8 mouse cellular contexts compared by ENCODE assay signal in genomic region chr17:57062011-57062521, GRCm38 (mm10). TPM values are rescaled to one million over a fixed set of nuclear protein-coding genes. Genes with fewer than 3 reads are reported as not detected.
DNase-seq lines count a peak whose midpoint lies in the region; ATAC-seq and TF ChIP-seq lines count a peak whose summit lies in the region.

No protein-coding gene starts in this region.

- no peaks in the 10 kb centered on the region for H3K9me3 ChIP-seq in hindbrain, embryonic 14.5 days (ENCODE audit: control insufficient read depth, low read length)
- no peaks in the 10 kb centered on the region for H3K9me3 ChIP-seq in limb, embryonic 15.5 days

- H3K27ac ChIP-seq in bone marrow macrophage, adult 2 months (ENCODE audit: insufficient read depth, low read depth, low read length), result no peak overlapping the region
- no peak overlapping the region for H3K27ac ChIP-seq in hindbrain, embryonic 14.5 days
- H3K27ac ChIP-seq in limb, embryonic 15.5 days, result no peak overlapping the region

- H3K36me3 ChIP-seq in hindbrain, embryonic 14.5 days (replicated peaks; ENCODE audit: control insufficient read depth, insufficient read depth), result no peaks in the 10 kb centered on the region
- H3K36me3 ChIP-seq in limb, embryonic 15.5 days, result no peaks in the 10 kb centered on the region

- peak overlapping the region; percentile 55 for H3K4me2 ChIP-seq in hindbrain, embryonic 14.5 days (replicated peaks)
- H3K4me2 ChIP-seq in limb, embryonic 15.5 days, result peak overlapping the region; percentile 37

- H3K9ac ChIP-seq in hindbrain, embryonic 14.5 days, result 0 out of 2 replicates have a peak overlapping the region, but pooled peaks have one; percentile 0
- H3K9ac ChIP-seq in limb, embryonic 15.5 days, result 0 out of 2 replicates have a peak overlapping the region, but pooled peaks have one; percentile 5

- no peak for TF ChIP-seq CTCF in bone marrow macrophage, adult 2 months (IDR thresholded peaks at IDR 0.05; ENCODE audit: low read depth, low read length)

- no peak for TF ChIP-seq POLR2A in bone marrow macrophage, adult 2 months (IDR thresholded peaks at IDR 0.05; ENCODE audit: borderline replicate concordance, low read depth, low read length)

- WGBS in hindbrain, embryonic 14.5 days, result 1% methylated on average over 39 of the region's 39 CpGs
- 2% methylated on average over 39 of the region's 39 CpGs for WGBS in limb, embryonic 15.5 days

- peaks cover 7% of the 10 kb centered on the region for H3K4me1 ChIP-seq in bone marrow macrophage, adult 2 months (ENCODE audit: control insufficient read depth, insufficient read depth, low read length)
- peaks cover 18% of the 10 kb centered on the region for H3K4me1 ChIP-seq in hindbrain, embryonic 14.5 days (replicated peaks; ENCODE audit: control insufficient read depth, insufficient read depth, low read length)
- peaks cover 32% of the 10 kb centered on the region for H3K4me1 ChIP-seq in limb, embryonic 15.5 days

- peak; percentile 27 for DNase-seq in embryo, embryonic 10 days (ENCODE audit: low spot score)
- DNase-seq in embryo, embryonic 11 days, result no peak
- DNase-seq in hindbrain, embryonic 14.5 days (ENCODE audit: low spot score), result no peak
- DNase-seq in naive thymus-derived CD4-positive, alpha-beta T cell, adult 2 months (ENCODE audit: low read depth), result peak; percentile 71
- DNase-seq in yolk sac, embryonic 10.5 days (ENCODE audit: low spot score), result peak; percentile 90
- DNase-seq in right cerebral cortex, postnatal 36 days (ENCODE audit: low spot score in 2 of 2), result no peak

- H3K4me3 ChIP-seq in bone marrow macrophage, adult 2 months (ENCODE audit: insufficient read depth, low read length), result peak overlapping the region; percentile 25
- H3K4me3 ChIP-seq in hindbrain, embryonic 14.5 days (replicated peaks; ENCODE audit: low read length), result peak overlapping the region; percentile 31
- H3K4me3 ChIP-seq in limb, embryonic 15.5 days, result peak overlapping the region; percentile 35

- H3K27me3 ChIP-seq in hindbrain, embryonic 14.5 days (ENCODE audit: control insufficient read depth, insufficient read depth, low read length), result peaks cover 36% of the 10 kb centered on the region
- peaks cover 60% of the 10 kb centered on the region for H3K27me3 ChIP-seq in limb, embryonic 15.5 days

- no peak for ATAC-seq in hindbrain, embryonic 14.5 days (ENCODE audit: low FRiP score)
- ATAC-seq in limb, embryonic 15.5 days (ENCODE audit: insufficient number of reproducible peaks, low FRiP score, low TSS enrichment, low read depth), result no peak

RNA-seq across cellular contexts. Expression of gene Slc25a23, which starts 2.4 kb away (rescaled TPM):
- 15.9 and 19.0 TPM in 2 replicates for polyA plus RNA-seq in bone marrow macrophage, adult 2 months (2012; ENCODE audit: insufficient read depth, insufficient read length, missing spikeins)
- polyA plus RNA-seq in hindbrain, embryonic 14.5 days (2014; fragmentation: Nextera tagmentation; extraction: Ambion mirVana), result 40.6 and 46.8 TPM in 2 replicates
- polyA plus RNA-seq in limb, embryonic 15.5 days (2015; fragmentation: Nextera tagmentation; extraction: Ambion mirVana), result 5.5 and 5.7 TPM in 2 replicates

RNA-seq across cellular contexts. Expression of gene Crb3, which starts 3.2 kb away (rescaled TPM):
- polyA plus RNA-seq in bone marrow macrophage, adult 2 months (2012; ENCODE audit: insufficient read depth, insufficient read length, missing spikeins), result not detected in 2 replicates
- polyA plus RNA-seq in hindbrain, embryonic 14.5 days (2014; fragmentation: Nextera tagmentation; extraction: Ambion mirVana), result 4.0 and 4.2 TPM in 2 replicates
- 9.7 and 11.4 TPM in 2 replicates for polyA plus RNA-seq in limb, embryonic 15.5 days (2015; fragmentation: Nextera tagmentation; extraction: Ambion mirVana)

RNA-seq across cellular contexts. Expression of gene Dennd1c, which starts 16.2 kb away (rescaled TPM):
- 145 and 164 TPM in 2 replicates for polyA plus RNA-seq in bone marrow macrophage, adult 2 months (2012; ENCODE audit: insufficient read depth, insufficient read length, missing spikeins)
- polyA plus RNA-seq in hindbrain, embryonic 14.5 days (2014; fragmentation: Nextera tagmentation; extraction: Ambion mirVana), result 2.8 and 3.6 TPM in 2 replicates
- polyA plus RNA-seq in limb, embryonic 15.5 days (2015; fragmentation: Nextera tagmentation; extraction: Ambion mirVana), result 1.6 and 2.2 TPM in 2 replicates

RNA-seq across cellular contexts. Expression of gene Slc25a41, which starts 20.6 kb away (rescaled TPM):
- not detected in 2 replicates for polyA plus RNA-seq in bone marrow macrophage, adult 2 months (2012; ENCODE audit: insufficient read depth, insufficient read length, missing spikeins)
- polyA plus RNA-seq in hindbrain, embryonic 14.5 days (2014; fragmentation: Nextera tagmentation; extraction: Ambion mirVana), result not detected in 2 replicates
- polyA plus RNA-seq in limb, embryonic 15.5 days (2015; fragmentation: Nextera tagmentation; extraction: Ambion mirVana), result not detected in 2 replicates

RNA-seq across cellular contexts. Expression of gene Tubb4a, which starts 25.5 kb away (rescaled TPM):
- polyA plus RNA-seq in bone marrow macrophage, adult 2 months (2012; ENCODE audit: insufficient read depth, insufficient read length, missing spikeins), result 0.59 and 0.91 TPM in 2 replicates
- polyA plus RNA-seq in hindbrain, embryonic 14.5 days (2014; fragmentation: Nextera tagmentation; extraction: Ambion mirVana), result 312 and 331 TPM in 2 replicates
- 8.4 and 10.0 TPM in 2 replicates for polyA plus RNA-seq in limb, embryonic 15.5 days (2015; fragmentation: Nextera tagmentation; extraction: Ambion mirVana)

Comparison
In these comparisons a context has a peak if more than half of its experiments do, and no peak if none do; other contexts are left out.
1. DNase-seq: peak in embryo, embryonic 10 days (single experiment), naive thymus-derived CD4-positive, alpha-beta T cell, adult 2 months (single experiment) and yolk sac, embryonic 10.5 days (single experiment); none in embryo, embryonic 11 days (single experiment), hindbrain, embryonic 14.5 days (single experiment) and right cerebral cortex, postnatal 36 days (0 of 2).
2. RNA of gene Dennd1c, which starts 16.2 kb away (polyA plus RNA-seq): 145 to 164 TPM in bone marrow macrophage, adult 2 months; 2.8 to 3.6 TPM in hindbrain, embryonic 14.5 days and 1.6 to 2.2 TPM in limb, embryonic 15.5 days; every median in the first group is over 10 times any median in the second.
3. Peak in every context shown above with its lines, with median percentiles within 50 percentile points of each other: H3K4me3 ChIP-seq.